Mouse (Mus musculus) left cerebral cortex, postnatal 14 days (tissue): Measurements from ENCODE around the gene Rhbdl3. TPM values are rescaled to one million over a fixed set of nuclear protein-coding genes. Genes with fewer than 3 reads are reported as not detected.

ENCODE experiments used
- DNase-seq, 2 experiments: peaks; one replicate each; pipeline ENCODE4 v3.0.0; 2021 to 2022; ENCODE audit warnings: low spot score in 2 of 2, mixed read lengths in 1 of 2
- intact Hi-C: fragments of 180-260 bp; cut with DNase I; formaldehyde crosslinking; loops from one replicate; pipeline ENCODE4 v1.15.1; 2025
- total RNA-seq, 2 experiments: library from RNA; stranded (reverse); gene quantifications; 2 replicates each; pipeline ENCODE4 v1.2.3; 2021

Gene Rhbdl3
- total RNA-seq, 2 experiments from 2014 or later, result 30.3 to 31.9 TPM

DNA sequence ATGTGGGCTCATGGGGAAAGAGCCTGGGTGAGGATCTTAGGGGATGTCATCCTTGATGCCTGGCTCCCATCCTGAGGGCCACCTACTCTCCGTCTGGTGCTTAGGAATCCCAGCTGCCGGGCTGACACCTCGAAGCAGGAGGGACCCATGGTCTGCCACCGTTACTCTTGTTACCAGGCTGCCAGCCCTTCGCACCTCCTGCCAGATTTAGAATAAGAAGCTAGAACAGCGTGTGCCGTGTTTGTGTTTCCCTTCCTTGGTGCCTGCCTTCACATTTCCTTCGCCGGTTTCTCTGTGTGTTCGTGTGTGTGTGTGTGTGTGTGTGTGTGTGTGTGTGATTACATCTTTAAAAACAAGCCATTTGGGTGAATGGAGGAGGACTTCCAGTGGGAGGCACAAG, 4.1 kb downstream of the Rhbdl3 start:
- DNase-seq, result peak; percentile 59 to 85

DNA sequence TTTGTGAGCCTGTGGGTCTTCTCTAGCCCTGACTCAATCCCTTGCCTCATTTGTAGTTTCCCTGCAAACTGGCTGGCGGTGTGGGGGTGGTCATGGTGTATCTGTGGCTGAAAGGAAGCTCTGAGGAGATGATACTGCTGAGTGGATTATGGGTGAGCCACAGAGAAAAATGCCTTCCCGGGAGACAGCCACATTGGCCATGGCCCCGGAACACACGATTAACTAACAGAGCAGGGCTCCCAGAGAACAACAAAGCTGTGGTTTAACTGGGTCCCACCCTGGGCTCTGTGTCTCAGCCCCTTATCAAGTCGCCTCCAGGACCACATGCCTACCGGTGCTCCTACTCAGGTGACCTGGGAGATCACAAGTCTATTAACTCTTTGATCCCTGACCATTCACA, 7.8 kb downstream of the Rhbdl3 start:
- DNase-seq, result no peak
- intact Hi-C loops, result no loop called here

More for the DNA sequence above, 4.1 kb downstream of the Rhbdl3 start:
- intact Hi-C loops, result loop anchor here (5.0 kb wide), 1 partner anchor 47 kb away; no protein-coding TSS in a partner anchor

DNA sequence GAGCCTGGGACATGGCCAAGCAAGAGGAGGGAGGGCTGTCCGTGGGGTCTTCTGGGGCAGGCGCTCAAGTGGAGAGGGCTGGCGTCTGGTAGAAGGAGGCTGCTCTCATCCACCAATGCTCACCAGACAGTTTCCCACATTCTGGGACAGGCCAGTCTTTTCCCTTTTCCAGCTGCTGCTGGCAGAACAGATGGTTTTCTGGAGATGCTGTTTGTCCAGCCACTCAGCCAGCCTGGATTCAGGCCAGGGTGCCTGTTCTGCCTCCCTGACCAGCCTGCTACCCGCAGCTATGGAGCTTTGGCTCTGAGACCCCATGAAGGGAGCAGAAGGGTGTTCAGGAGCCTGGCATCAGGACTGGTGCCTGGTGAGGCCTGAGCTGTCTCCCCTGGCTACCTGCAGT, 10.6 kb downstream of the Rhbdl3 start:
- peak in 1 of 2 experiments; percentile 18 for DNase-seq
- intact Hi-C loops, result no loop called here

DNA sequence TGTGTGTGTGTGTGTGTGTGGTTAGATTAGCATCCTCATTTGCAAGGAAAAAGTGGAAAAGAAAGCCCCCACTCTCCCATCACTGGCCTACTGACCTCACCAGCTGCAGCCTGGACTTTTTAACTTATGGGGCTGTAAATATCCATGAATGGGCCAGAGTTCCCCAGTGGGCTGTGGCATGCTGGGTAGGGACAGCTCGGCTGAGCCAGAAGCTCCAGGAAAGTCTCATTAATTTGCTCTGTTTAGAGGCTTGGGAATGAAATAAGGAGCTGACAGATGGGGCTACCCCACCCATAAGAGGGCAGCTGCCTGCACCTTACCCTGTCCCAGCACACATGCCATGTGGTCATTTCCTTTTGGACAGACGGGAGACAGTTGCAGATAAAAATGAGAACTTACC, 11.3 kb downstream of the Rhbdl3 start:
- intact Hi-C loops, result no loop called here
- no peak for DNase-seq

DNA sequence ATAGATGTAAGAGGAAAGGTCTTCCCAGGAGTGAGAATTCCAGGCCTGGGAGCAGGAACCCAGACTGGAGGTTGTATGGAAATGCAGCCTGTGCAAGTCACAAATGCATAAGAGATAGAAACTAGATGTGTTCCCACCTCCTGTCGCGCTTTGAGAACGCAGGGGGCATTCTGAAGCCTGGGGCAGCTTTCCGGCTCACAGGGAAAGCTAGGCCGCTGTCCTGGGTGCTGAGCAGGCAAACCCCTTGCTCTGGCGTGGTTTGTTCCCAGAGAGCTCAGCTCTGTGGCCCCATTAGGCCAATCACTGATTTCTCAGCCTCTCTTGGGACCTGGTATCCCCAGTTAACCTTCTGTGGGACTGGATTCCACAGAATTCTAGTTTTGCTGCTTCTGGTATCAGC, 11.9 kb downstream of the Rhbdl3 start:
- DNase-seq, result no peak
- intact Hi-C loops, result no loop called here

DNA sequence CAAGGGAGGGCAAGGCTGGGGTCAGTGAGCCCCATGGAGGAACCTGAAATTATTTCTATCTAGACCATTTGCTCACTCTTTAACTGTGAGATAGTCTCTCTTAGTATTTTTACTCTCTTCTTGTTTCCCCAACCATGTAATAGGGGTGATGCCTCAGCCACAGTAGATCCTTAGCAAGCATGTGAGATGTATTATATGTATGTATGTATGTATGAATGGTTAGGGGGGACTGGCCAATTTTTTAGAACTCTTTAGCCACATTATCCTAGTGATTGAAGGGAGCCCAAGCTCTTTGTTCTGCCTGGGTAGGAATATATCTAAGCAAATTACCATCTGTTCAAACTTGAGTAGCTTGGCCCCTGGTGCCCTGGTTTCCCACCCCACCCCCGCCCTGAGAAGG, 12.8 kb downstream of the Rhbdl3 start:
- DNase-seq, result no peak
- intact Hi-C loops, result no loop called here

DNA sequence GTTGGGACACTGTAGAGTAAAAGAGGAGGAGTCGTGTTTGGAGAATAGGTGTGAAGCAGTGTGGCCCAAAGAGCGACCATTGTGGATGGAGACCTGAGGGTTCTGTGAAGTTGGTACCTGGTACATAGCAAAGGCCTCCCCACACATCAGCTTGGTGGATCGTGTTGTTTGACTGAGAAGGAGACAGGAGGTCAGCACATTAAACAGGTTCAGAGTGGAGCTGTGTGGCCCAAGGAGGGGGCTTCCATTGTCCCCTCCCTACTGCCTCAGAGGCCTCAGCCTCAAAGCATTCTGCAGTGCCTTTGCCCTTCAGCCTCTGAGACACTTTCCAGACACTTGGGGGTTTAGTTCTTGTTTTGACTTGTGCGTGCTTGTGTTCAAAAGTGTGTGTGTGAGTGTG, 13.2 kb downstream of the Rhbdl3 start:
- intact Hi-C loops, result no loop called here
- DNase-seq, result no peak

DNA sequence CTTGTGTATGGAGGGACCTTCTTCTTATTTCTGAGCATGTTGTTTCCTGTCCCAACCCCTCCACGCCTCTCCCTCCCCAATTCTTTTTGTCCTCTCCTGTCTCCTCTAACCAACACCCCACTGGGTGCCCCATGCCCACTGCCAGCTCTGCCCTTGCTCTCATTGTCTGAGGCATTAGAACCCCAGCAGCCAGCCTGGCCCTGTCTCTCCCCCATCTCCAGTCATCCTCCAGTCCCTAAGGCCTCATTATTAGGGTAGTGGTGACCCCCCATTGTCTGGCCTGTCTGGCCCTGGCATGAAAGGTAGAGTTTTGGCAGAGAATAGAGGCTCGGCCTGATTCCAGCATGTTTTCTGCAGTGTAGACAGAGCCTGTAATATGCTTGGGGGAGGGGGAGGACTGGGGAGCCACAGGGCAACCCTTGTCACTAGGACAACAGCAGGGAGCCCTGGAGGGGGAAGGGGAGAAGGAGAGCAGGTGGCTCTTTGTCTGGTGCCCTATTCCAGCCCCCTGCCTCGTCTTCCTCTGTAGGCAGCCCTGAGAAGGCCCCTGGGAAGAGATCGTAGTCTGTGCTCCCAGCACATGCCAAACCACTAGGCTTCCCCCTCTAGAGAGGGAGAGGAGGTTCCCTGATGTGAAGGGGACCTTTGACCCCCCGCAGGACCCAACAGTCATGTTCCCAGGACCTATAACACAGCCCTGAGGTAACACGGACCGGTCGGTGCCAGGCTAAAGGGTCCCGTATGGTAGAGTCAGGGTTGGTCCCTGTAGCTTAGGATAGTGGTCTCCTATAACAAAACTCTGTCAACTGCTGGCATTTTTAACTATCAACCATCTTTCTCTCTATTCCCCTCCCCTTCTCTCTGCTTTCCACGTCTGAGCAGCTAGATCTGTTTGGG, 15.3 kb downstream of the Rhbdl3 start:
- intact Hi-C loops, result no loop called here
- no peak for DNase-seq

DNA sequence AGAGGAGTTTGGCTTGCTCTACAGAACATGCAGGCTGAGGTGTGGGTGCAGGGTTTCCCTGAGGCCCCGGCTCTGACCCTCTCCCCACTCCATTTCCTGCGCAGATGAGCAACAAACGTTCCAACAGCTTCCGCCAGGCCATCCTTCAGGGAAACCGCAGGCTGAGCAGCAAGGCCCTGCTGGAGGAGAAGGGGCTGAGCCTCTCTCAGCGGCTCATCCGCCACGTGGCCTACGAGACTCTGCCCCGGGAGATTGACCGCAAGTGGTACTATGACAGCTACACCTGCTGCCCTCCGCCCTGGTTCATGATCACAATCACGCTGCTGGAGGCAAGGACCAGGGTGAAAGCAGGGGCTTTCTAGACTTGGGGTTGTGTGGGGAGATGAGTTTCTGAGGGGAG, 22.5 kb downstream of the Rhbdl3 start:
- intact Hi-C loops, result no loop called here
- DNase-seq, result no peak

DNA sequence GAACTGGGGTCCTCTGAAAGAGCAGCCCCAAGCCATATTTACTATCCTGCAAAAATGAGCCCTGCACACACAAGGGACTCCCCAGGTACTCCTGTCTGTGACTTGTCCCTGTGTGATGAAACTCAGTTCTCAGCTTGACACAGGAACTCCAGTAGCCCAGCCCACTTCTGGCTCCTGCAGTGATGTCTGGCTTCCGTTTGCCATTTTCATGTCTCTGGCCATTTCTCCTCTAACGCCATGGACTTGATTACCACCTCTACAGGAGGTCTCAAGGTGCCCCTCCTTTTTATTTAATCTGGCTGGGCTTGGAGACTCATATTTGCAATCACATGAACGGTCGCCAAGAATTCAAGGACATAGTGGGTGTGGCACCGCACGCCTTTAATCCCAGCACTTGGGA, 23.9 kb downstream of the Rhbdl3 start:
- intact Hi-C loops, result no loop called here
- no peak for DNase-seq

DNA sequence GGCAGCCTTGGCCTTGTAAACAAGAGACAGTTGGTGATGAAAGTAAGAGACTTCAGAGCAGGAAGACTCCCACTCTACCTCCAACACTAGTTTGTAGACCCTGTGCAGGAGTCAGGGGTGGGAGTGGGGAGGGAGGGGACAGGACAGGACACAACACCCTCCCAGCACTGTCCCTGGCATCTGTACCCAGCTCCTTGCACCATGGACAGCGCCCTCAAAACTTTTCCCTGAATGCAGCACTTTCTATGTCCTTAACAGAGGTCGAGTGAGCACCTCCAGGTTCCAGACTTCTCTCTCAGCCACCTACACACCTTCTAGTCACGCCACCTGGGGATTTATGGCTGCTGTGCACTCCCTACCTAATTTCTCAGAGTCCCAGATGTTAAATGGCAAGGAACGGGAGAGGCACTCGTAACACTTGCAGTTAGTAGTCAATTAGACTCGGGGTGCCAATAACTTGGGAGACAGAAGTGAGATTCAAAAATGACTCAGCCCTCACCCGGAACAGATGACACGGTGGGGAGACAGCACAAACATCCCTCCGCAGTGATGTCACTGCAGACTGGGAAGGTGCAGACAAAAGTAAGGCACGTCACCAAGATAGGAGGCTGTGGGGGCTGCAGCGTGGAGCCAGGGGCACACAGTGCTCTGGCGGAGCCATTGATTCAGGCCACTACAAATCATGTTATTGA, 32.1 kb downstream of the Rhbdl3 start:
- DNase-seq, result peak in 1 of 2 experiments; percentile 26
- intact Hi-C loops, result no loop called here

DNA sequence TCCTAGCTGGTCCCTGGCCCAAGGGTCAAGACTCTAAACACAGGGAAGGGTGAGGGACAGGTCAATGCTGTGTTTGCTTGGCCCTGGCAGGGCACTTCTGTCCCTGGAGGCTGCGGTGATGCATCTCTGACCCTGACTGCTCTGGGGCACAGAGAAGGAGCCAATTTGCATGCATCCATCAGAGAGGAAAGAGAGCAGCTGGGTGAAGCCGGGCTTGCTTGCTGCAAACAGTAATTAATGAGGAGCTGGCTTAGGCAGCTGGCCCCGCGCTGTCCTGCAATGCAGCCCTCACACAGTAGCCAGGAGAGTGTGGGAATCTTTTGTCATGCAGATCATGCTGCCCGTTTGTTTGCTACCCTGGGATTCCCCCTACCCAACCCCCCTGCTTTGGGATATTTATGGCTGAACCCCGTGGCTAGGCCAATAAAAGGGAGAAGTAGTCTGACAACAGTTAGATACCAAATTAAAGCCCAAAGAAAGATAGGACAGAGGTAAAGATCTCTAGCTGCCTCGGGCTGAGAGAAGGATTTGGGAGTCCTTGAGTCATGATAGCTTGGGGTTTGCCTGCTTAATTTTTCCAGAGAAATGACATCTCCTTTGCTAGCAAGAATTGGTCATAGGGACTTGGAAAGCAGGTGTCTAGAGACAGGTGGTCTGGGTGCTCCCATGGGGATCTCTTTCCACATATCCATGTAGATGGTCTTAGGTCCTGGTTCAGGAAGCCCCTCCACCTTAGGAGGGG, 35.1 kb downstream of the Rhbdl3 start:
- intact Hi-C loops, result no loop called here
- no peak for DNase-seq

DNA sequence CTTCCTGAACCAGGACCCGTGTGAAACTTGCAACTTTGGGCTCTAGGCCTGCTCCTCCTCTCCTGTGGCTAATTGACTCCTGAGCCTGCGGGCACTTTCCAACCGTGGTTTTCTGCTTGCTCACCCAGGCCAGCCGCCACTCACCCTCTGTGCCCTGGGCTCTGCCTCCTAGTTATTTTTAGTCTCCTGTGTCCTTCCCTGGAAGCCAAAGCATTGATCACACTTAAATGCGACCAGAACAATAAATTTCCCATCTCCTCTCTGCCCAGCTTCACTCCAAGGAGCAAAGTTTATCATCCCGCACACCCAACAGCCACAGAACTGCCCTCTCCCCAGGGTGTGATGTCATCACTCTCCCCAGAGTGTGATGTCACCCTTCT, 35.6 kb downstream of the Rhbdl3 start:
- intact Hi-C loops, result no loop called here
- no peak for DNase-seq

DNA sequence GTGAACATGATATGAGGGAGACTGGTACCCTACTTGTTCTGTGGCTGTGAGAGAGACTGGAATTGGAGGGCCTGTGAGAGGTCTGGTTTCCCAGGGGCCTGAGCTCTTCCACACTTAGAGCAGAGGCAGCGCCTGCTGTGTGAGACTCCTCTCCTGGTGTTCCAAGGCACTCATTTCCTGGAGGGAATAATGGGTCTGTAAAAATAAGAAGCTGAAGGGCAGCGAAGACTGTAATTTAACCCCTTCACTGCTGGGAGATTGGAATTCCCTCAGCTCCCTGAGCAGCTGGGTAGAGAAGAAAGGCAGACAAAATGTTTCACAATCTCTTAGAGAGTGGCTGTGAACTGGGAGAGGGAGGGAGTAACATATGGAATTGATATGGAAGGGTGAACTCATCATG, 41.8 kb downstream of the Rhbdl3 start:
- no peak for DNase-seq
- intact Hi-C loops, result no loop called here

DNA sequence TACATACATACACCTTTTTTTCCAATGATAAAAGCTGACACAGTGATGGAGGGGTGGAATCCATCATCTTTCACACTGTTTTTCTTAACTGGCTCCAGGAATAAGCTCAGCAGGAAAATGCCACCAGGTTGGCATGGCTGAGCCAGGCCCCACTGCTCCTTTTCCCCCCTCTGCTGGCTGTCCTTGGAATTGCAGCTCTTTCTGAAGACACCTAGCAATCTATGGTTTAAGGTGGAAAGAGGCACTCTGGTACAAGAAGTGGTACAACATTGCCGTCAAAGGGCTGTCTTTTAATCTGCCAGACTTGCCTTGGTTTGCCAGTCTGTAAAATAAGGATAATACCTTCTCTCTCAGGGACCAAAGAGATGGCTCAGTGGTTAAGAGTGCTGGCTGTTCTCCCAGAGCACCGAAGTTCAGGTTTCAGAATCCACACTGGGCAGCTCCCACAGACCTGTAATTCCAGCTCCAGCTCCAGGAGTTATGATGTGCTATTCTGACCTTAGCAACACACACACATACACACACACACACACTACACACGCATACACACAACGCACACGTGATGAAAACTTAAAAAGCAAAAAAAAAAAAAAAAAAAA, 51.2 kb downstream of the Rhbdl3 start:
- DNase-seq, result peak; percentile 81 to 91
- intact Hi-C loops, result loop anchor here (2.0 to 5.0 kb wide), 2 partner anchors 50 to 65 kb away; partner anchors contain the start of gene Rhbdl3

DNA sequence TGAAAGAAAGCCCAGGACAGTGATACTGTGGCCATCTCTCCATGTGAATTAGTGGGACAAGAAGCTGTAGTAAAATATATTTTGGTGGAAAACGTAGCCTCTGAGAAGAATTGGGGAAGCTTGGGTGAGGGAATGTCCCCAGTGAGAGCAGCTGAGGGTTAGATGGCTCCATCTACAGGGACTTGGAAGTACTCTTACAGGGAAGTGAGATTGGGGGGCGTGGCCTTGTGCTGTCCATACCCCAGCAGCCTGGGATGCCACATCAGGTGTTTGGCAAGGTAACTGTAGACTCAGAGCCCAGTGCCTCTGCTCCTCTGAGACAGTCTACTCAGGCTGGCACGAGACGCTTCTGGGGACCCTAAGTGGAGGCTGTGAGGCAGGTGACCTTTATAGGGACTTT, 54.1 kb downstream of the Rhbdl3 start:
- intact Hi-C loops, result loop anchor here (5.0 kb wide), 1 partner anchor 53 kb away; the partner anchor contains the start of gene Rhbdl3
- peak in 1 of 2 experiments; percentile 39 for DNase-seq

DNA sequence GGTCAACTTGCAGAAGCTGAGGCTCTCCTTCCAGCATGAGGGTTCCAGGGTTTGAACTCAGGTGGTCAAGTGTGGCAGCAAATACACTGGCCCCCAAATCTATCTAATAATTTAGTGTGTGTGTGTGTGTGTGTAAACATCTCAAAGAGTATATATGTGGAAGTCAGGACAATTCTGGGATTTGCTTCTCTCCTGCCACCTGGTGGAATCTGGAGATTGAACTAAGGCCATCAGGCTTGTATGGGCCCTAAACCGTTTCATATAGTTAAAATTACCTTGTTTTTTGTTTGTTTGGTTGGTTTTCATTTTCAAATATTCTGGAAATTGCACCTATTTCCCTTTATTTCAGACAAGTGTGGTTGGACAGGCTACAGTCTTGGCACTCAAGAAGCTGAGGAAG, 68.2 kb downstream of the Rhbdl3 start:
- intact Hi-C loops, result no loop called here
- no peak for DNase-seq

DNA sequence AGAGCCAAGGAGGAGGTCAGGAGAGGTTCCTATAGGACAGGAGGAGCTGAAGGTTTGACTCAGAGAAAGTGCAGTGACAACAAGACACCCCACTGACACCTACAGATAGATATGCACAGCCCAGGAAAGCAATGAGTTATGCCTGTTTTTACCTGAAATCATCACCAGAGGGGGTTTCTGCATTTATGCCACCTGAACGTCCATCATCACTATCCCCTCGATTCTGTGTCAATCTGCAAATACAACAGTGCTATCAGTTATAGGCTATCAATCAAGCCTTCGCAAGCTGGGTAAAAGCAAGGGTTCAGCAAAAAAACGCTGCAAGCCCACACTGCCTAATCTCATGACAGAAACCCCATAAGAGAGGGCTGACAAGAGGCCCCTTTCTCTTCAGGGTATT, 75.9 kb downstream of the Rhbdl3 start:
- no peak for DNase-seq
- intact Hi-C loops, result no loop called here

DNA sequence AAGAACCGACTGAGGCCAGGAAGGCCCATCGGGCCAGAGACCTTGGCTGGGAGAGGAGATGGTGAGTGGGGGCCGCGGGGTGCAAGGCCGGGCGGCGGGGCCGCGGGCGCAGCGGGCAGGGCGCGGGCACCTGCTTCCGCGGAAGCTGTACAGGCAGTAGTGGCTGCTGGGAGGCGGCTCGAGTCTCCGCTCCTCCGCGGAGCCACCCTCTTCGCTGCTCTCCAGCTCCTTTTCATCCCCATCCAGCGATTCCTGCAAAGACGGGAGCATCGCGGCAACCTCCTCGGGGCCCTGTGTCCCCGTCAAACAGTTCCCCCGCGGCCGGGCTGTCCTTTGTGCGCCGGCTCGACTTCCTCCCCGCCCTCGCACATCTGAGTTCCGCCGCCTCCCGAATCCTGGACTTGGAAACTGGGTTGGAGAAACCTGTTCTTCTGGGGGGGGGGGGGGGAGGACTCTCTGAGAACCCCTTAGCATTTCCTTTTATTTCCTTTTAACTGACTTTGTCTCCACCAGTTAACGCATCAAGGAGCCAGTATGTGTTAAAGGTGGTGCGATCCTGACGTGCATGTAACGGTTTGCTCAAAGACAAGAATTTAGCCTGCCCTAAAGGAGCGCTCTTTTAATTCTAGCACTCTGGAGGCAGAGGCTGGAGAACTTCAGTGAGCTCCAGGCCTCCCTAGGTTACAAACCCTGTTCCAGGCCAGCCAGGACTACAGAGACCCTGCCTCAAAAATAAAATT, 77.2 kb downstream of the Rhbdl3 start, which contains the start of gene 5730455P16Rik:
5730455P16Rik (minus strand) TSS at position 323 of the 740 bp plus-strand sequence.
- intact Hi-C loops, result no loop called here

More for the DNA sequence above, 77.2 kb downstream of the Rhbdl3 start, which contains the start of gene 5730455P16Rik:
- peak; percentile 80 to 87 for DNase-seq
